Mouse (Mus musculus): ENCODE measurements around the gene Pde4dip. TPM values are rescaled to one million over a fixed set of nuclear protein-coding genes. Genes with fewer than 3 reads are reported as not detected.

The Pde4dip gene
- polyA plus RNA-seq, 1 experiment from 2014 or later: 99.4 TPM

GRCm38 (mm10) chr3:97894695-97895094 is 6.2 kb upstream of the Pde4dip start:
- 45% methylated on average over 6 of the region's 6 CpGs for WGBS
- no peak overlapping the region for H3K27ac ChIP-seq (replicated peaks in 1 of 2; ENCODE audit: control insufficient read depth in 1 of 2, insufficient read depth in 1 of 2, low read depth in 2 of 2, low read length in 2 of 2)
- ATAC-seq (ENCODE audit: insufficient number of reproducible peaks, insufficient read depth, low FRiP score, low read depth): no peak

GRCm38 (mm10) chr3:97890205-97890604 is 1.7 kb upstream of the Pde4dip start:
- WGBS: 11% methylated on average over 6 of the region's 6 CpGs
- ATAC-seq (ENCODE audit: insufficient number of reproducible peaks, insufficient read depth, low FRiP score, low read depth): no peak
- peaks cover 38% of the 10 kb centered on the region for H3K27me3 ChIP-seq (ENCODE audit: control insufficient read depth, insufficient read depth, low read length)
- H3K36me3 ChIP-seq (ENCODE audit: control insufficient read depth, insufficient read depth, low read length): no peaks in the 10 kb centered on the region
- H3K9ac ChIP-seq (ENCODE audit: low read length): no peak overlapping the region
- H3K27ac ChIP-seq (replicated peaks in 1 of 2; ENCODE audit: control insufficient read depth in 1 of 2, insufficient read depth in 1 of 2, low read depth in 2 of 2, low read length in 2 of 2): no peak overlapping the region
- H3K4me3 ChIP-seq (ENCODE audit: control insufficient read depth in 1 of 2, insufficient read depth in 1 of 2, low read depth in 1 of 2, low read length in 2 of 2): no peak overlapping the region
- H3K4me1 ChIP-seq (ENCODE audit: control insufficient read depth in 2 of 2, insufficient read depth in 2 of 2, low read length in 2 of 2): no peaks in the 10 kb centered on the region
- no peaks in the 10 kb centered on the region for H3K9me3 ChIP-seq (ENCODE audit: control insufficient read depth, low read length)
- no peak overlapping the region for H3K4me2 ChIP-seq (ENCODE audit: low read length)

More at GRCm38 (mm10) chr3:97894695-97895094, 6.2 kb upstream of the Pde4dip start:
- Histone ChIP-seq H3K9me3 (ENCODE audit: control insufficient read depth, low read length) (no peaks in the 10 kb centered on the region), H3K4me2 (ENCODE audit: low read length) (no peak overlapping the region), H3K9ac (ENCODE audit: low read length) (no peak overlapping the region), H3K4me1 (ENCODE audit: control insufficient read depth in 2 of 2, insufficient read depth in 2 of 2, low read length in 2 of 2) (no peaks in the 10 kb centered on the region), H3K36me3 (ENCODE audit: control insufficient read depth, insufficient read depth, low read length) (no peaks in the 10 kb centered on the region), H3K27me3 (ENCODE audit: control insufficient read depth, insufficient read depth, low read length) (peaks cover 18% of the 10 kb centered on the region), H3K4me3 (ENCODE audit: control insufficient read depth in 1 of 2, insufficient read depth in 1 of 2, low read depth in 1 of 2, low read length in 2 of 2) (no peak overlapping the region)

- 71% methylated on average over 5 of the region's 5 CpGs for WGBS
- no peaks in the 10 kb centered on the region for H3K9me3 ChIP-seq (ENCODE audit: control insufficient read depth, low read length)
- no peak overlapping the region for H3K9ac ChIP-seq (ENCODE audit: low read length)
- H3K27me3 ChIP-seq (ENCODE audit: control insufficient read depth, insufficient read depth, low read length): peaks cover 38% of the 10 kb centered on the region
- no peak overlapping the region for H3K4me3 ChIP-seq (ENCODE audit: control insufficient read depth in 1 of 2, insufficient read depth in 1 of 2, low read depth in 1 of 2, low read length in 2 of 2)
- ATAC-seq (ENCODE audit: insufficient number of reproducible peaks, insufficient read depth, low FRiP score, low read depth): no peak
- H3K4me2 ChIP-seq (ENCODE audit: low read length): peak overlapping the region; percentile 82
- no peaks in the 10 kb centered on the region for H3K4me1 ChIP-seq (ENCODE audit: control insufficient read depth in 2 of 2, insufficient read depth in 2 of 2, low read length in 2 of 2)
- H3K27ac ChIP-seq (replicated peaks in 1 of 2; ENCODE audit: control insufficient read depth in 1 of 2, insufficient read depth in 1 of 2, low read depth in 2 of 2, low read length in 2 of 2): no peak overlapping the region
- H3K36me3 ChIP-seq (ENCODE audit: control insufficient read depth, insufficient read depth, low read length): no peaks in the 10 kb centered on the region
Measured at GRCm38 (mm10) chr3:97887785-97888167, 731 bp downstream of the Pde4dip start.

GRCm38 (mm10) chr3:97881576-97881975 is 6.9 kb downstream of the Pde4dip start:
- no peak overlapping the region for H3K27ac ChIP-seq (replicated peaks in 1 of 2; ENCODE audit: control insufficient read depth in 1 of 2, insufficient read depth in 1 of 2, low read depth in 2 of 2, low read length in 2 of 2)
- WGBS: 88% methylated on average over 5 of the region's 5 CpGs
- H3K9me3 ChIP-seq (ENCODE audit: control insufficient read depth, low read length): no peaks in the 10 kb centered on the region

GRCm38 (mm10) chr3:97879222-97879621 is 9.3 kb downstream of the Pde4dip start:
- ATAC-seq (ENCODE audit: insufficient number of reproducible peaks, insufficient read depth, low FRiP score, low read depth): no peak
- Histone ChIP-seq H3K4me1 (ENCODE audit: control insufficient read depth in 2 of 2, insufficient read depth in 2 of 2, low read length in 2 of 2) (peaks cover 0 to 3% of the 10 kb centered on the region in 2 experiments; a peak in 2 of 4 replicates), H3K4me3 (ENCODE audit: control insufficient read depth in 1 of 2, insufficient read depth in 1 of 2, low read depth in 1 of 2, low read length in 2 of 2) (no peak overlapping the region), H3K9me3 (ENCODE audit: control insufficient read depth, low read length) (no peaks in the 10 kb centered on the region), H3K27ac (replicated peaks in 1 of 2; ENCODE audit: control insufficient read depth in 1 of 2, insufficient read depth in 1 of 2, low read depth in 2 of 2, low read length in 2 of 2) (no peak overlapping the region), H3K27me3 (ENCODE audit: control insufficient read depth, insufficient read depth, low read length) (no peaks in the 10 kb centered on the region), H3K36me3 (ENCODE audit: control insufficient read depth, insufficient read depth, low read length) (no peaks in the 10 kb centered on the region), H3K4me2 (ENCODE audit: low read length) (no peak overlapping the region), H3K9ac (ENCODE audit: low read length) (no peak overlapping the region)
- WGBS: 14% methylated on average over 5 of the region's 5 CpGs

More at GRCm38 (mm10) chr3:97881576-97881975, 6.9 kb downstream of the Pde4dip start:
- ATAC-seq (ENCODE audit: insufficient number of reproducible peaks, insufficient read depth, low FRiP score, low read depth): no peak
- Histone ChIP-seq H3K36me3 (ENCODE audit: control insufficient read depth, insufficient read depth, low read length) (no peaks in the 10 kb centered on the region), H3K9ac (ENCODE audit: low read length) (no peak overlapping the region), H3K27me3 (ENCODE audit: control insufficient read depth, insufficient read depth, low read length) (no peaks in the 10 kb centered on the region), H3K4me2 (ENCODE audit: low read length) (no peak overlapping the region), H3K4me1 (ENCODE audit: control insufficient read depth in 2 of 2, insufficient read depth in 2 of 2, low read length in 2 of 2) (no peaks in the 10 kb centered on the region), H3K4me3 (ENCODE audit: control insufficient read depth in 1 of 2, insufficient read depth in 1 of 2, low read depth in 1 of 2, low read length in 2 of 2) (no peak overlapping the region)

GRCm38 (mm10) chr3:97876259-97876658 is 12.2 kb downstream of the Pde4dip start:
- H3K4me3 ChIP-seq (ENCODE audit: control insufficient read depth in 1 of 2, insufficient read depth in 1 of 2, low read depth in 1 of 2, low read length in 2 of 2): no peak overlapping the region
- no peak overlapping the region for H3K27ac ChIP-seq (replicated peaks in 1 of 2; ENCODE audit: control insufficient read depth in 1 of 2, insufficient read depth in 1 of 2, low read depth in 2 of 2, low read length in 2 of 2)
- WGBS: 60% methylated on average over 8 of the region's 8 CpGs
- H3K36me3 ChIP-seq (ENCODE audit: control insufficient read depth, insufficient read depth, low read length): no peaks in the 10 kb centered on the region
- no peak overlapping the region for H3K4me2 ChIP-seq (ENCODE audit: low read length)
- no peaks in the 10 kb centered on the region for H3K27me3 ChIP-seq (ENCODE audit: control insufficient read depth, insufficient read depth, low read length)
- no peak for ATAC-seq (ENCODE audit: insufficient number of reproducible peaks, insufficient read depth, low FRiP score, low read depth)
- no peak overlapping the region for H3K9ac ChIP-seq (ENCODE audit: low read length)
- H3K4me1 ChIP-seq (ENCODE audit: control insufficient read depth in 2 of 2, insufficient read depth in 2 of 2, low read length in 2 of 2): peaks cover 0 to 3% of the 10 kb centered on the region in 2 experiments; a peak in 2 of 4 replicates
- H3K9me3 ChIP-seq (ENCODE audit: control insufficient read depth, low read length): no peaks in the 10 kb centered on the region

GRCm38 (mm10) chr3:97874777-97875176 is 13.7 kb downstream of the Pde4dip start:
- Histone ChIP-seq H3K4me3 (ENCODE audit: control insufficient read depth in 1 of 2, insufficient read depth in 1 of 2, low read depth in 1 of 2, low read length in 2 of 2) (no peak overlapping the region), H3K4me1 (ENCODE audit: control insufficient read depth in 2 of 2, insufficient read depth in 2 of 2, low read length in 2 of 2) (peaks cover 0 to 3% of the 10 kb centered on the region in 2 experiments; a peak in 2 of 4 replicates), H3K27me3 (ENCODE audit: control insufficient read depth, insufficient read depth, low read length) (no peaks in the 10 kb centered on the region), H3K9me3 (ENCODE audit: control insufficient read depth, low read length) (no peaks in the 10 kb centered on the region), H3K27ac (replicated peaks in 1 of 2; ENCODE audit: control insufficient read depth in 1 of 2, insufficient read depth in 1 of 2, low read depth in 2 of 2, low read length in 2 of 2) (no peak overlapping the region), H3K4me2 (ENCODE audit: low read length) (no peak overlapping the region), H3K36me3 (ENCODE audit: control insufficient read depth, insufficient read depth, low read length) (no peaks in the 10 kb centered on the region), H3K9ac (ENCODE audit: low read length) (no peak overlapping the region)
- WGBS: 33% methylated on average over 5 of the region's 5 CpGs
- no peak for ATAC-seq (ENCODE audit: insufficient number of reproducible peaks, insufficient read depth, low FRiP score, low read depth)

- 28% methylated on average over 4 of the region's 4 CpGs for WGBS
- Histone ChIP-seq H3K4me3 (ENCODE audit: control insufficient read depth in 1 of 2, insufficient read depth in 1 of 2, low read depth in 1 of 2, low read length in 2 of 2) (peak overlapping the region in 1 of 2 experiments; percentile 6; a peak in 1 of 4 replicates), H3K27ac (replicated peaks in 1 of 2; ENCODE audit: control insufficient read depth in 1 of 2, insufficient read depth in 1 of 2, low read depth in 2 of 2, low read length in 2 of 2) (peak overlapping the region; percentile 97 to 98), H3K4me1 (ENCODE audit: control insufficient read depth in 2 of 2, insufficient read depth in 2 of 2, low read length in 2 of 2) (peaks cover 14 to 28% of the 10 kb centered on the region in 2 experiments), H3K36me3 (ENCODE audit: control insufficient read depth, insufficient read depth, low read length) (no peaks in the 10 kb centered on the region), H3K4me2 (ENCODE audit: low read length) (peak overlapping the region; percentile 85), H3K9ac (ENCODE audit: low read length) (peak overlapping the region; percentile 60), H3K27me3 (ENCODE audit: control insufficient read depth, insufficient read depth, low read length) (no peaks in the 10 kb centered on the region), H3K9me3 (ENCODE audit: control insufficient read depth, low read length) (no peaks in the 10 kb centered on the region)
- peak; percentile 57; the same call in 1 of the 2 replicates for ATAC-seq (ENCODE audit: insufficient number of reproducible peaks, insufficient read depth, low FRiP score, low read depth)
Measured at GRCm38 (mm10) chr3:97869730-97870129, 18.8 kb downstream of the Pde4dip start.
